Mouse (Mus musculus): ENCODE results near the gene Rhot1. TPM values are rescaled to one million over a fixed set of nuclear protein-coding genes. Genes with fewer than 3 reads are reported as not detected.

Rhot1 gene
- polyA plus RNA-seq, 1 experiment = 54.1 TPM

DNA sequence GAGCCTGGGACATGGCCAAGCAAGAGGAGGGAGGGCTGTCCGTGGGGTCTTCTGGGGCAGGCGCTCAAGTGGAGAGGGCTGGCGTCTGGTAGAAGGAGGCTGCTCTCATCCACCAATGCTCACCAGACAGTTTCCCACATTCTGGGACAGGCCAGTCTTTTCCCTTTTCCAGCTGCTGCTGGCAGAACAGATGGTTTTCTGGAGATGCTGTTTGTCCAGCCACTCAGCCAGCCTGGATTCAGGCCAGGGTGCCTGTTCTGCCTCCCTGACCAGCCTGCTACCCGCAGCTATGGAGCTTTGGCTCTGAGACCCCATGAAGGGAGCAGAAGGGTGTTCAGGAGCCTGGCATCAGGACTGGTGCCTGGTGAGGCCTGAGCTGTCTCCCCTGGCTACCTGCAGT lies 102.5 kb downstream of the Rhot1 start:
- no peak overlapping the region for H3K4me3 ChIP-seq (ENCODE audit: insufficient read depth, low read length)
- H3K27ac ChIP-seq (ENCODE audit: insufficient read depth, low read length) = no peak overlapping the region
- no peaks in the 10 kb centered on the region for H3K4me1 ChIP-seq (ENCODE audit: control insufficient read depth, insufficient read depth, low read length)
- TF ChIP-seq CTCF (IDR thresholded peaks at IDR 0.05; ENCODE audit: extremely low read depth, insufficient read depth, low read length) = no peak

- TF ChIP-seq POLR2A (IDR thresholded peaks at IDR 0.05; ENCODE audit: extremely low read depth, insufficient read depth, low read length) (no peak), CTCF (IDR thresholded peaks at IDR 0.05; ENCODE audit: extremely low read depth, insufficient read depth, low read length) (no peak)
- H3K4me1 ChIP-seq (ENCODE audit: control insufficient read depth, insufficient read depth, low read length) = no peaks in the 10 kb centered on the region
- H3K4me3 ChIP-seq (ENCODE audit: insufficient read depth, low read length) = no peak overlapping the region
- H3K27ac ChIP-seq (ENCODE audit: insufficient read depth, low read length) = no peak overlapping the region
Observed at GRCm38 (mm10) chr11:80312049-80312448, 103.2 kb downstream of the Rhot1 start.

GRCm38 (mm10) chr11:80312565-80312964 lies 103.7 kb downstream of the Rhot1 start:
- no peaks in the 10 kb centered on the region for H3K4me1 ChIP-seq (ENCODE audit: control insufficient read depth, insufficient read depth, low read length)
- no peak overlapping the region for H3K4me3 ChIP-seq (ENCODE audit: insufficient read depth, low read length)
- H3K27ac ChIP-seq (ENCODE audit: insufficient read depth, low read length) = no peak overlapping the region
- no peak for TF ChIP-seq POLR2A (IDR thresholded peaks at IDR 0.05; ENCODE audit: extremely low read depth, insufficient read depth, low read length)

DNA sequence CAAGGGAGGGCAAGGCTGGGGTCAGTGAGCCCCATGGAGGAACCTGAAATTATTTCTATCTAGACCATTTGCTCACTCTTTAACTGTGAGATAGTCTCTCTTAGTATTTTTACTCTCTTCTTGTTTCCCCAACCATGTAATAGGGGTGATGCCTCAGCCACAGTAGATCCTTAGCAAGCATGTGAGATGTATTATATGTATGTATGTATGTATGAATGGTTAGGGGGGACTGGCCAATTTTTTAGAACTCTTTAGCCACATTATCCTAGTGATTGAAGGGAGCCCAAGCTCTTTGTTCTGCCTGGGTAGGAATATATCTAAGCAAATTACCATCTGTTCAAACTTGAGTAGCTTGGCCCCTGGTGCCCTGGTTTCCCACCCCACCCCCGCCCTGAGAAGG lies 104.6 kb downstream of the Rhot1 start:
- TF ChIP-seq POLR2A (IDR thresholded peaks at IDR 0.05; ENCODE audit: extremely low read depth, insufficient read depth, low read length) = no peak
- no peak for TF ChIP-seq CTCF (IDR thresholded peaks at IDR 0.05; ENCODE audit: extremely low read depth, insufficient read depth, low read length)
- Histone ChIP-seq H3K4me3 (ENCODE audit: insufficient read depth, low read length) (no peak overlapping the region), H3K27ac (ENCODE audit: insufficient read depth, low read length) (no peak overlapping the region), H3K4me1 (ENCODE audit: control insufficient read depth, insufficient read depth, low read length) (no peaks in the 10 kb centered on the region)

- H3K27ac ChIP-seq (ENCODE audit: insufficient read depth, low read length) = no peak overlapping the region
- TF ChIP-seq CTCF (IDR thresholded peaks at IDR 0.05; ENCODE audit: extremely low read depth, insufficient read depth, low read length) (no peak), POLR2A (IDR thresholded peaks at IDR 0.05; ENCODE audit: extremely low read depth, insufficient read depth, low read length) (no peak)
- no peaks in the 10 kb centered on the region for H3K4me1 ChIP-seq (ENCODE audit: control insufficient read depth, insufficient read depth, low read length)
- H3K4me3 ChIP-seq (ENCODE audit: insufficient read depth, low read length) = no peak overlapping the region
Observed at GRCm38 (mm10) chr11:80313944-80314343, 105.1 kb downstream of the Rhot1 start.

DNA sequence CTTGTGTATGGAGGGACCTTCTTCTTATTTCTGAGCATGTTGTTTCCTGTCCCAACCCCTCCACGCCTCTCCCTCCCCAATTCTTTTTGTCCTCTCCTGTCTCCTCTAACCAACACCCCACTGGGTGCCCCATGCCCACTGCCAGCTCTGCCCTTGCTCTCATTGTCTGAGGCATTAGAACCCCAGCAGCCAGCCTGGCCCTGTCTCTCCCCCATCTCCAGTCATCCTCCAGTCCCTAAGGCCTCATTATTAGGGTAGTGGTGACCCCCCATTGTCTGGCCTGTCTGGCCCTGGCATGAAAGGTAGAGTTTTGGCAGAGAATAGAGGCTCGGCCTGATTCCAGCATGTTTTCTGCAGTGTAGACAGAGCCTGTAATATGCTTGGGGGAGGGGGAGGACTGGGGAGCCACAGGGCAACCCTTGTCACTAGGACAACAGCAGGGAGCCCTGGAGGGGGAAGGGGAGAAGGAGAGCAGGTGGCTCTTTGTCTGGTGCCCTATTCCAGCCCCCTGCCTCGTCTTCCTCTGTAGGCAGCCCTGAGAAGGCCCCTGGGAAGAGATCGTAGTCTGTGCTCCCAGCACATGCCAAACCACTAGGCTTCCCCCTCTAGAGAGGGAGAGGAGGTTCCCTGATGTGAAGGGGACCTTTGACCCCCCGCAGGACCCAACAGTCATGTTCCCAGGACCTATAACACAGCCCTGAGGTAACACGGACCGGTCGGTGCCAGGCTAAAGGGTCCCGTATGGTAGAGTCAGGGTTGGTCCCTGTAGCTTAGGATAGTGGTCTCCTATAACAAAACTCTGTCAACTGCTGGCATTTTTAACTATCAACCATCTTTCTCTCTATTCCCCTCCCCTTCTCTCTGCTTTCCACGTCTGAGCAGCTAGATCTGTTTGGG lies 107.2 kb downstream of the Rhot1 start:
- H3K4me1 ChIP-seq (ENCODE audit: control insufficient read depth, insufficient read depth, low read length) = no peaks in the 10 kb centered on the region
- no peak overlapping the region for H3K4me3 ChIP-seq (ENCODE audit: insufficient read depth, low read length)
- TF ChIP-seq CTCF (IDR thresholded peaks at IDR 0.05; ENCODE audit: extremely low read depth, insufficient read depth, low read length) (no peak), POLR2A (IDR thresholded peaks at IDR 0.05; ENCODE audit: extremely low read depth, insufficient read depth, low read length) (no peak)

More for the DNA sequence above, 107.2 kb downstream of the Rhot1 start:
- H3K27ac ChIP-seq (ENCODE audit: insufficient read depth, low read length) = no peak overlapping the region

Other genes with a start within 250 kb of the Rhot1 start
- gene Utp6, start 246.6 kb upstream of the Rhot1 start, polyA plus RNA-seq (2012; rRNA removed) = 19.4 and 24.3 TPM in 2 replicates
- 16.2 and 16.6 TPM in 2 replicates for gene Suz12, start 215.9 kb upstream of the Rhot1 start, polyA plus RNA-seq (2012; rRNA removed)
- 17.2 and 18.2 TPM in 2 replicates for gene Crlf3, start 128.0 kb upstream of the Rhot1 start, polyA plus RNA-seq (2012; rRNA removed)
- gene Atad5, start 119.6 kb upstream of the Rhot1 start, polyA plus RNA-seq (2012; rRNA removed) = 2.9 and 3.0 TPM in 2 replicates
- gene Tefm, start 66.8 kb upstream of the Rhot1 start, polyA plus RNA-seq (2012; rRNA removed) = 7.8 and 9.0 TPM in 2 replicates
- gene Adap2, start 54.9 kb upstream of the Rhot1 start, polyA plus RNA-seq (2012; rRNA removed) = 5.6 and 7.2 TPM in 2 replicates
- 4.7 and 5.0 TPM in 2 replicates for gene Rnf135, start 25.2 kb upstream of the Rhot1 start, polyA plus RNA-seq (2012; rRNA removed)
- gene Rhbdl3, start 91.9 kb downstream of the Rhot1 start, polyA plus RNA-seq (2012; rRNA removed) = 7.5 and 8.4 TPM in 2 replicates
- gene 5730455P16Rik, start 169.0 kb downstream of the Rhot1 start, polyA plus RNA-seq (2012; rRNA removed) = 27.6 and 30.0 TPM in 2 replicates
- gene Zfp207, start 174.3 kb downstream of the Rhot1 start, polyA plus RNA-seq (2012; rRNA removed) = 116 and 121 TPM in 2 replicates
- gene Psmd11, start 219.6 kb downstream of the Rhot1 start, polyA plus RNA-seq (2012; rRNA removed) = 63.5 and 67.0 TPM in 2 replicates